Mouse (Mus musculus) heart, adult 2 months (tissue): Measurements from ENCODE around the gene Slc22a14. TPM values are rescaled to one million over a fixed set of nuclear protein-coding genes. Genes with fewer than 3 reads are reported as not detected.

Source experiments
- DNase-seq, 2 experiments: peaks; one replicate each; pipeline ENCODE4 v3.0.0; 2021
- H3K27ac ChIP-seq: fragments of 200-600 bp; 2 replicates; pipeline ENCODE4 v1.8.1; 2022
- H3K27me3 ChIP-seq: fragments of 200-500 bp; 2 replicates; pipeline ENCODE4 v1.6.1; 2012; ENCODE audit warnings: mild to moderate bottlenecking, low read length, inconsistent platforms, mixed read lengths; ENCODE audit not compliant: control insufficient read depth, insufficient read depth
- H3K36me3 ChIP-seq: fragments of 200-500 bp; 2 replicates; pipeline ENCODE4 v1.6.1; 2012; ENCODE audit warnings: low read length, inconsistent platforms; ENCODE audit not compliant: control insufficient read depth, insufficient read depth
- H3K4me1 ChIP-seq: fragments of 200-500 bp; 2 replicates; pipeline ENCODE4 v1.6.1; 2011; ENCODE audit warnings: low read length; ENCODE audit not compliant: control insufficient read depth, insufficient read depth
- H3K4me3 ChIP-seq: fragments of 200-600 bp; 2 replicates; pipeline ENCODE4 v1.8.1; 2022
- H3K79me2 ChIP-seq: fragments of 200-500 bp; replicated peaks from 2 replicates; pipeline ENCODE4 v1.6.1; 2012; ENCODE audit warnings: mild to moderate bottlenecking, inconsistent platforms, low read length, moderate library complexity, mixed read lengths; ENCODE audit not compliant: control insufficient read depth, insufficient read depth
- H3K9ac ChIP-seq: fragments of 200-500 bp; 2 replicates; pipeline ENCODE4 v1.6.1; 2012; ENCODE audit warnings: low read depth, mild to moderate bottlenecking, control low read depth, inconsistent platforms, low read length, mixed read lengths
- CTCF ChIP-seq: fragments of 200-600 bp; IDR thresholded peaks from 2 replicates; pipeline ENCODE4 v1.8.1; 2022; ENCODE audit warnings: antibody characterized with exemption, mild to moderate bottlenecking, moderate library complexity
- EP300 ChIP-seq: fragments of 200-500 bp; IDR thresholded peaks from 2 replicates; pipeline ENCODE4 v1.6.1; 2011; ENCODE audit warnings: low read depth, low read length, control low read depth; ENCODE audit not compliant: insufficient read depth
- POLR2A ChIP-seq: fragments of 200-500 bp; IDR thresholded peaks from 2 replicates; pipeline ENCODE4 v1.6.1; 2011; ENCODE audit warnings: mild to moderate bottlenecking, low read depth, low read length, control low read depth; ENCODE audit not compliant: insufficient read depth
- WGBS: fragments of 180-500 bp; shearing (Covaris S2); methylation state at CpG from one replicate; pipeline ENCODE4 v1.1.7; 2018; 5-methylcytosine and 5-hydroxymethylcytosine counted together
- intact Hi-C: fragments of 180-260 bp; cut with DNase I; formaldehyde crosslinking; loops from one replicate; pipeline ENCODE4 v1.15.1; 2025
- polyA plus RNA-seq: library from polyadenylated mRNA; depleted of rRNA; stranded (reverse); fragments of >200 nt; gene quantifications from 2 replicates; pipeline ENCODE4 v1.2.3, GENCODE M21; 2012
- total RNA-seq, 2 experiments: library from RNA; stranded (reverse); gene quantifications; 2 replicates each; pipeline ENCODE4 v1.2.3; 2021

Slc22a14 gene
- total and polyA plus RNA-seq, 3 experiments: 0.78 TPM; not detected in 2

GRCm38 (mm10) chr9:119260825-119261224, 104.5 kb downstream of the Slc22a14 start:
- no peaks in the 10 kb centered on the region; the same call in 1 of the 2 replicates for H3K79me2 ChIP-seq
- intact Hi-C loops: no loop called here
- 96% methylated on average over 2 of the region's 2 CpGs for WGBS
- no peak overlapping the region for H3K9ac ChIP-seq
- H3K27ac ChIP-seq: no peak overlapping the region
- H3K27me3 ChIP-seq: no peaks in the 10 kb centered on the region
- no peaks in the 10 kb centered on the region for H3K4me1 ChIP-seq
- no peak overlapping the region for H3K4me3 ChIP-seq
- DNase-seq: no peak
- no peaks in the 10 kb centered on the region; the same call in 1 of the 2 replicates for H3K36me3 ChIP-seq
- TF ChIP-seq CTCF (no peak), POLR2A (no peak), EP300 (no peak)

DNA sequence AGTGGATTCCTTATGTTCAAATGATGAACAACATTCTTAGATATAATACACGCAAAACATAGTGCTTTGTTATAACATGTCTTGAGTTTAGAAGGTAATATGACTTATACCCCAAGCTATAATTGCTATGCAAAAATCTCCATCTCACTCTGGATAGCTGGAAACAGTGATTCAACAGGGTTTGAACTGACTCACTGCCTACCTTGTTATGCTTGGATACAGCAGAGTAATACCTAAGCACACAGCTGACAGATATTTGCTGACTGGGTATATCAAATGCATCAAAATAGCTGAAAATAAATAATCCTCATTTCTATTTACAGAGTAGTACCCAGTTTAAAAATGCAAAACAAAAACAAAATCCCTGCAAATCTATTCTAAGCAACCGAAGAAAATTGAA, 106.6 kb downstream of the Slc22a14 start:
- Histone ChIP-seq H3K4me3 (no peak overlapping the region), H3K27me3 (no peaks in the 10 kb centered on the region), H3K36me3 (no peaks in the 10 kb centered on the region; the same call in 1 of the 2 replicates), H3K4me1 (no peaks in the 10 kb centered on the region), H3K9ac (no peak overlapping the region), H3K79me2 (no peaks in the 10 kb centered on the region), H3K27ac (no peak overlapping the region)
- no peak for DNase-seq
- intact Hi-C loops: no loop called here
- no peak for TF ChIP-seq CTCF
- 95% methylated on average over 2 of the region's 2 CpGs for WGBS

DNA sequence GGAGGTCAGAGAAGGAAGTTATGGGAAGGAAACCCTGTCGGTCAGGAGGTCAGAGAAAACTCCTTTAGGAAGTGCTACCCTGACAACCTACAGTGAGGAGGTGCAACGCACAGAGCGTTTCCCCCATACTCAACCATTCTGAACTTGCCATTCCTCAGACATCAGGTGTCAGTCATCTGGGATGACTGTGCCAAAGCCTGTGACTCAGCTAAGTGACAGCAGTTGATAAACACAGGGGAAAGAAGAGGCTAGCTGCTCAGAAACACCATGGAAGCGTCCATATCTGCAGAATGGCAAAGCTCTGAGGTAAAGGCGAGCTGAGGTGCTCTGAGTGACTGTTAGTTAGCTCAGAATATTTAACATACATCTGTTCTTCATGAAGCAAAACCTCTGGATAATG, 107.2 kb downstream of the Slc22a14 start:
- Histone ChIP-seq H3K27ac (no peak overlapping the region), H3K9ac (no peak overlapping the region), H3K36me3 (no peaks in the 10 kb centered on the region; the same call in 1 of the 2 replicates), H3K4me1 (no peaks in the 10 kb centered on the region), H3K79me2 (no peaks in the 10 kb centered on the region), H3K4me3 (no peak overlapping the region), H3K27me3 (no peaks in the 10 kb centered on the region)
- no peak for DNase-seq
- 53% methylated on average over 5 of the region's 5 CpGs for WGBS
- intact Hi-C loops: no loop called here
- TF ChIP-seq POLR2A: no peak
- no peak for TF ChIP-seq EP300

GRCm38 (mm10) chr9:119256161-119256560, 109.2 kb downstream of the Slc22a14 start:
- TF ChIP-seq EP300: no peak
- no peak for TF ChIP-seq POLR2A
- TF ChIP-seq CTCF: no peak
- Histone ChIP-seq H3K9ac (no peak overlapping the region), H3K36me3 (no peaks in the 10 kb centered on the region; the same call in 1 of the 2 replicates), H3K27me3 (no peaks in the 10 kb centered on the region), H3K4me1 (no peaks in the 10 kb centered on the region), H3K79me2 (no peaks in the 10 kb centered on the region), H3K27ac (no peak overlapping the region), H3K4me3 (no peak overlapping the region)
- WGBS: 97% methylated on average over 12 of the region's 12 CpGs
- no peak for DNase-seq
- intact Hi-C loops: no loop called here

DNA sequence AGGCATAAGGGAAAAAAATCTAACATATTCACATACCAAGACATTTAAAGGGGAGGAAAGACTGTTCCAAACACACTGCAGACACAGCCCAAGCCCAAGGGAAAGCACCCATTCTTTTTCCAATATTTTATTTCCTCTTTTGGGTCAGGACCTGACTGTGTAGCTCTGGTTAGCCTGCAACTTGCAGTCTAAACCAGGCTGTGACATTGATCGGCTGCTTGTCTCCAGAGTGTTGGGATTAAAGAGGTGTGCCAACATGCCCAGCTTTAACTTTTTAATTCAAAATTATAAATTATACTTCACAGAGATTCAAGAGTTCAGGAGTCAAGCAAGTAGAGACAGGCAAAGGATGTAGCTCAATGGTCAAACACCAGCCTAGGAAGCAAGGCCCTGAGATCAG, 110.3 kb downstream of the Slc22a14 start:
- intact Hi-C loops: no loop called here
- WGBS: 89% methylated on average over 1 of the region's 1 CpGs
- H3K27ac ChIP-seq: no peak overlapping the region
- no peaks in the 10 kb centered on the region for H3K27me3 ChIP-seq
- H3K79me2 ChIP-seq: no peaks in the 10 kb centered on the region
- H3K4me3 ChIP-seq: no peak overlapping the region
- H3K9ac ChIP-seq: no peak overlapping the region
- H3K4me1 ChIP-seq: no peaks in the 10 kb centered on the region
- no peaks in the 10 kb centered on the region; the same call in 1 of the 2 replicates for H3K36me3 ChIP-seq
- TF ChIP-seq EP300 (no peak), CTCF (no peak)
- DNase-seq: no peak

- Histone ChIP-seq H3K4me1 (no peaks in the 10 kb centered on the region), H3K9ac (no peak overlapping the region), H3K4me3 (no peak overlapping the region), H3K36me3 (no peaks in the 10 kb centered on the region; the same call in 1 of the 2 replicates), H3K79me2 (no peaks in the 10 kb centered on the region), H3K27ac (no peak overlapping the region), H3K27me3 (no peaks in the 10 kb centered on the region)
- WGBS: 91% methylated on average over 2 of the region's 2 CpGs
- no peak for DNase-seq
- intact Hi-C loops: no loop called here
- TF ChIP-seq CTCF (no peak), EP300 (no peak), POLR2A (no peak)
Measured at GRCm38 (mm10) chr9:119254187-119254586, 111.2 kb downstream of the Slc22a14 start.

DNA sequence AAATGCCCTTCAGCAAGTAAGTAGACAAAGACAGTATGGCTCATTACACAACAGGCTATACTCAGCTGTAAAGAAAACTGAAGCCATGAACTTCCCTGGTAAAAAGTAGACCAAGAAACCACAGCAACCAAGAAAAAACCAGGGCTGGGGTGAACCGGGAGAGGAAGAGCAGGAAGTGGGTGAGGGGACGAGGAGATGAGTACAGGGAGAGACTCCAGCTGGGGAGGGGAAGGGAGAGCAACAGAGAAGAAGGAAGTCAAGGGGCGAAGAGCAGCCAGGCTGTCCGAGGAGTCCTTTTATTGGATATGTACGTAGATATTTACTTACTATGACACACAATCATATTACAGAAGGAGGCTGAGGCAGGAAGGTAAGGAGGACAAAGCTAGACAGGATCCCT, 117.4 kb downstream of the Slc22a14 start:
- no peak overlapping the region for H3K9ac ChIP-seq
- intact Hi-C loops: loop anchor here (10.0 kb wide), 1 partner anchor 187 kb away; no protein-coding TSS in a partner anchor
- TF ChIP-seq CTCF: no peak
- no peak for TF ChIP-seq EP300
- no peak overlapping the region for H3K27ac ChIP-seq
- WGBS: 67% methylated on average over 5 of the region's 5 CpGs
- H3K36me3 ChIP-seq: no peaks in the 10 kb centered on the region
- H3K27me3 ChIP-seq: no peaks in the 10 kb centered on the region
- no peak for DNase-seq
- H3K79me2 ChIP-seq: no peaks in the 10 kb centered on the region
- H3K4me1 ChIP-seq: no peaks in the 10 kb centered on the region
- H3K4me3 ChIP-seq: no peak overlapping the region
